Mouse (Mus musculus) spleen, adult 2 months (tissue): ENCODE results near the gene Srebf2.

Experiments
- CTCF ChIP-seq: fragments of 200-500 bp; IDR thresholded peaks from 2 replicates; pipeline ENCODE4 v1.5.1; 2011; ENCODE audit warnings: mild to moderate bottlenecking, inconsistent platforms; ENCODE audit not compliant: insufficient read depth, insufficient read length, insufficient replicate concordance; ENCODE audit errors: extremely low read depth
- POLR2A ChIP-seq: fragments of 200-500 bp; IDR thresholded peaks from 2 replicates; pipeline ENCODE4 v1.6.1; 2011; ENCODE audit warnings: low read depth, low read length, inconsistent platforms

GRCm38 (mm10) chr15:82177743-82178290, 30.8 kb downstream of the Srebf2 start:
- TF ChIP-seq CTCF (no peak), POLR2A (no peak)
